Mouse (Mus musculus): Measurements from ENCODE around the gene Gnat1. TPM values are rescaled to one million over a fixed set of nuclear protein-coding genes. Genes with fewer than 3 reads are reported as not detected.

The Gnat1 gene
- polyA plus RNA-seq, 1 experiment from 2014 or later: 2.2 TPM

DNA sequence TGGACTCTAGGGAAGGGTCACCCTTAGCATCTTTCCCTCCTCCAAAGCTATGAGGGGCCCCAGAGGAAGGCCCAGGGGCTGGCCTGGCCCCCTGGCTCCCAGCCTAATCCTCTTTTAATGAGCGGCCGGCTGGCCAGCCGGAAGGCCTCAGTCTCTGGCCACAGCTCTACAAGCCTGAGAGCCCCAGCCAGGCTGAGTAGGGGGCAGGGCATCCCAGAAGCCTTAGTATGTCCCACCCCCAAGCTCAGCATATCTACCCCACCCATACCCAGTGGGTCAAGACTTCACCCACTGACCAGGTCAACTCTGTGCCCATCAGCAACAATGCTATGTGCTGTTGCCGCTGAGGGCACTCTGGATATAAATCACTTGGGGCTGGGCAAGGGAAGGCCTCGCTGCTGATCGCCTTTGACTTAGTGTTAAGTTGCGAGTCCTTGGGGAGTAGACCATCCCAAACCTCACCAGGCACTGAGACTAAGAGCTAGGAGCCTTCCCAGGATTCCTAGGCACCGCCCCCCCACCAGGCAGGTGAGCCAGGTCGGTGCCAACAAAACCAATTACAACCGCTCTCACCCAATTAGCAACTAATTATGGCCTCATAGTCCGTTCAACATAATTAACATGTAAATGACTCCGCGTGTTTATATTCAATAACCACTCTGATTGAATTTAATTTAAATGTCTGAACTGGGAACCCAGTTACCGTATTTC lies 18.5 kb upstream of the Gnat1 start:
- WGBS: 12% methylated on average over 14 of the region's 14 CpGs
- Histone ChIP-seq H3K9me3 (no peaks in the 10 kb centered on the region), H3K4me2 (peak overlapping the region; percentile 23; the same call in 1 of the 2 replicates), H3K27ac (peak overlapping the region; percentile 48; the same call in 1 of the 2 replicates), H3K36me3 (replicated peaks) (no peaks in the 10 kb centered on the region), H3K9ac (0 out of 2 replicates have a peak overlapping the region, but pooled peaks have one; percentile 13), H3K27me3 (replicated peaks) (no peaks in the 10 kb centered on the region), H3K4me3 (no peak overlapping the region), H3K4me1 (peaks cover 87% of the 10 kb centered on the region)
- no peak; the same call in 1 of the 2 replicates for ATAC-seq (replicated peaks)

- Histone ChIP-seq H3K27ac (0 out of 2 replicates have a peak overlapping the region, but pooled peaks have one; percentile 8), H3K4me2 (no peak overlapping the region), H3K9ac (no peak overlapping the region), H3K9me3 (no peaks in the 10 kb centered on the region), H3K4me3 (no peak overlapping the region), H3K27me3 (replicated peaks) (no peaks in the 10 kb centered on the region), H3K36me3 (replicated peaks) (no peaks in the 10 kb centered on the region), H3K4me1 (peaks cover 79% of the 10 kb centered on the region)
- WGBS: 29% methylated on average over 9 of the region's 9 CpGs
- ATAC-seq (replicated peaks): no peak
These were observed 17.5 kb upstream of the Gnat1 start for GRCm38 (mm10) chr9:107696845-107697610.

DNA sequence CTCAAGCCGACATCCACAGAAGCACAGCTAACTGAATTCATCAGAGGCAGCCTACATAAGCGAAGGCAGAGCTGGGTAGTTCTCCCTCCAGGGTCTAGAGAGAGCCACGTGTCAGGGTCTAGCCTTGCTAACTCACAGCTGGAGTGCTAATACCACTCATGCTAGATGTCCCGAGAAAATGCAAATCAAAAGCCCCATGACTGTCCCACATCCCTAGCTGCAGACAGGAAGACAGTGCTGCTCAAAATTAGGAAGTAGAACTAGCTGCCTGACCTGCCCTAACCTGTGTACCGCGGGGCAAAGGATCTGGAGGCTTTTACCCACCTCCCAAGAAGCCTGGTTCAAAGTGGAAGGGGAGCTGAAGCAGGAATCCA lies 16.6 kb upstream of the Gnat1 start:
- Histone ChIP-seq H3K27ac (no peak overlapping the region), H3K9ac (no peak overlapping the region), H3K36me3 (replicated peaks) (peaks cover 4% of the 10 kb centered on the region; the same call in 1 of the 2 replicates), H3K9me3 (no peaks in the 10 kb centered on the region), H3K4me1 (peaks cover 70% of the 10 kb centered on the region), H3K4me2 (no peak overlapping the region), H3K4me3 (no peak overlapping the region), H3K27me3 (replicated peaks) (no peaks in the 10 kb centered on the region)
- 34% methylated on average over 6 of the region's 6 CpGs for whole genome bisulfite sequencing
- ATAC-seq (replicated peaks): no peak

GRCm38 (mm10) chr9:107695441-107696105 lies 16.1 kb upstream of the Gnat1 start:
- no peaks in the 10 kb centered on the region for H3K9me3 ChIP-seq
- 83% methylated on average over 12 of the region's 12 CpGs for WGBS

DNA sequence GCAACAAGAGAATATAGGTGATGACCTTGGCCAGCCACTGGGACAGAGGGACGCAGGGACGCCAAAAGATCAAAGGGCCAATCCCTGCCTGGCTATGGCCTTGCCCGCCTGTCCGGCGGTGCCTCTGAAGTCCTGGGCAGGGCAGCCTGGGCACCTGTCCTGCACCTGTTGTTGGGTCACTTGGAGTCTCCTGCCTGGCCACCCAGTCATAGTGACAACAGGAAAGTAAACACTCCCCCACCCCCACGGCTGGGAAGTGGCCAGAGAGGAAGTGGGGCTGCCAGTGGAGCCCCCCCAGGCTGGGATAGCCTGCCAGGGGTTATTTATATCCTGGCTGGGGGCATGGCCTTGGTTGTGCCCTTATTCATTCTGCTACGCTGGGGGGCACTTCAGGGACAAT lies 15.1 kb upstream of the Gnat1 start:
- H3K4me3 ChIP-seq: no peak overlapping the region
- H3K9ac ChIP-seq: no peak overlapping the region
- peaks cover 56% of the 10 kb centered on the region for H3K4me1 ChIP-seq
- no peaks in the 10 kb centered on the region for H3K9me3 ChIP-seq
- H3K4me2 ChIP-seq: no peak overlapping the region
- peaks cover 11% of the 10 kb centered on the region; the same call in 1 of the 2 replicates for H3K36me3 ChIP-seq (replicated peaks)
- no peak overlapping the region for H3K27ac ChIP-seq
- ATAC-seq (replicated peaks): no peak
- 68% methylated on average over 7 of the region's 7 CpGs for WGBS
- H3K27me3 ChIP-seq (replicated peaks): no peaks in the 10 kb centered on the region

More at GRCm38 (mm10) chr9:107695441-107696105, 16.1 kb upstream of the Gnat1 start:
- Histone ChIP-seq H3K4me1 (peaks cover 65% of the 10 kb centered on the region), H3K9ac (no peak overlapping the region), H3K27ac (no peak overlapping the region), H3K4me2 (no peak overlapping the region), H3K36me3 (replicated peaks) (peaks cover 4% of the 10 kb centered on the region; the same call in 1 of the 2 replicates), H3K4me3 (no peak overlapping the region), H3K27me3 (replicated peaks) (no peaks in the 10 kb centered on the region)
- ATAC-seq (replicated peaks): no peak

DNA sequence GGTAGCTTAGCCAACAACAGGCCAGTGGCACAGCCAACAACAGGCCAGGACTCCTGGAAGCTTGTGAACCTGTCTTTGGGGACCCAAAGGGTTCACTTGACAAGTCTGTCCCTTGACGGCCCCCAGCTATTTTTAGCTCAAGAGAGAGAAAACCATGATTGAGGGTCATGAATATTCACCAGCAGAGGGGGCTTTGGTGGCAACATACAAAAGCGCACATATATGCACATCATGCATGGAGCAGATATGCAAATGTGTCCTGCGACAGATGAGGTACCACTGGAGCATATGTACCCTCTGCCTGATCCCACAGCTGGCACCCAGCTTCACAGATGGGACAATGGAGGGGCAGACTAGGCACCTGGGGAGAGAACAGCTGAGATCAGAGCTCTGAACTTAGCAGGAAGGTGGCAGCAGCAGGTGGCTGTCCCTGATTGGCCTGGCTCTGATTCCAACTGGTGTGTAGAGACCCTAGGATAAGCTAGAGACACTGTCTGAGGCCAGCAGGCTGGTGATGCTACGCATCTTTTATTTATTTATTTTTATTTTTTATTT lies 14.0 kb upstream of the Gnat1 start:
- no peaks in the 10 kb centered on the region for H3K27me3 ChIP-seq (replicated peaks)
- no peak for ATAC-seq (replicated peaks)
- H3K9ac ChIP-seq: no peak overlapping the region

GRCm38 (mm10) chr9:107692785-107693184 lies 13.3 kb upstream of the Gnat1 start:
- no peaks in the 10 kb centered on the region for H3K9me3 ChIP-seq
- no peak overlapping the region for H3K27ac ChIP-seq
- peaks cover 37% of the 10 kb centered on the region for H3K4me1 ChIP-seq
- H3K27me3 ChIP-seq (replicated peaks): no peaks in the 10 kb centered on the region
- no peak for ATAC-seq (replicated peaks)
- no peak overlapping the region for H3K4me3 ChIP-seq
- no peak overlapping the region for H3K4me2 ChIP-seq
- no peak overlapping the region for H3K9ac ChIP-seq
- H3K36me3 ChIP-seq (replicated peaks): peaks cover 19% of the 10 kb centered on the region; the same call in 1 of the 2 replicates
- WGBS: 71% methylated on average over 5 of the region's 5 CpGs

More for the DNA sequence above, 14.0 kb upstream of the Gnat1 start:
- H3K4me1 ChIP-seq: peaks cover 45% of the 10 kb centered on the region
- H3K4me2 ChIP-seq: no peak overlapping the region
- no peak overlapping the region for H3K27ac ChIP-seq
- 48% methylated on average over 4 of the region's 4 CpGs for WGBS
- peaks cover 15% of the 10 kb centered on the region; the same call in 1 of the 2 replicates for H3K36me3 ChIP-seq (replicated peaks)
- no peak overlapping the region for H3K4me3 ChIP-seq
- H3K9me3 ChIP-seq: no peaks in the 10 kb centered on the region

DNA sequence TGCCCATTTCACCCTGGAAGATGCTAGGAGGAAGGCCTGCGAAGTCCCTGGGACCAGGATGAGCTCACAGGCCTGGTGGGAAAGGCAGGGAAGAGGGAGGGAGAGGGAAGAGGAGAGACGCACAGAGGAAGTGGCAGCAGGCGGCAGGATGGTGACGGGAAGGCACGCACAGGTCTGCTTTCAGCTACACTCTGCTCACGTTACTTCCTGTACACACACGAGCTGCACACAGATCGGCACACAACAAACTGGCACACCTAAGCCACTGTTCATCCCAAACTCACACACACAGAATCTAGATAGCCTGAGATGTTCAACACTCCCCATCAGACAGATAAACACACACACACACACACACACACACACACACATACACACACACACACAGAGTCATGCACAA lies 10.9 kb upstream of the Gnat1 start:
- Histone ChIP-seq H3K4me2 (no peak overlapping the region), H3K27ac (no peak overlapping the region), H3K27me3 (replicated peaks) (no peaks in the 10 kb centered on the region), H3K9me3 (no peaks in the 10 kb centered on the region), H3K4me3 (no peak overlapping the region), H3K4me1 (peaks cover 13% of the 10 kb centered on the region), H3K9ac (no peak overlapping the region), H3K36me3 (replicated peaks) (peaks cover 23% of the 10 kb centered on the region; the same call in 1 of the 2 replicates)
- WGBS: 90% methylated on average over 8 of the region's 8 CpGs
- no peak for ATAC-seq (replicated peaks)

DNA sequence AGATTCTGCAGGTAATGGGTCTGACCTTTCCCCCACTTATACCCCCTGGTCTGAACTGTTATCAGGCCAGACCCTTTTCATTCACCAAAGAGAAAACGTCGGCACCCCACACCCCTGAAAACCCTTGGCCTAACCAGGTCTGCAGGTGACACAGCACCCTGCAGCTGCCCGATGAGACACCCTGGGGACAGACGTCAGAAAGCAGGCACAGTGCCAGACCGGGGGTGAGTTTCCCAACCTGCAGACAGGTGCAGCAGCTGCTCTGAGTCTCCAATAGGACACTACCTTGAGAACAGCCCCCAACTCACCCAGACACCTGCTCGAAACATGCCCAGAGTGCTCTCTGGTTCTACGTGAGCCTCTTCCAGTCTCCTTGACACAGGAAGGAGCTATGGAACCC lies 9.4 kb upstream of the Gnat1 start:
- WGBS: 81% methylated on average over 7 of the region's 7 CpGs
- no peak overlapping the region for H3K9ac ChIP-seq
- H3K27ac ChIP-seq: no peak overlapping the region
- H3K4me1 ChIP-seq: peaks cover 10% of the 10 kb centered on the region
- H3K27me3 ChIP-seq (replicated peaks): no peaks in the 10 kb centered on the region
- H3K4me2 ChIP-seq: no peak overlapping the region
- no peaks in the 10 kb centered on the region for H3K9me3 ChIP-seq
- no peak for ATAC-seq (replicated peaks)
- peaks cover 35% of the 10 kb centered on the region; the same call in 1 of the 2 replicates for H3K36me3 ChIP-seq (replicated peaks)
- H3K4me3 ChIP-seq: no peak overlapping the region

DNA sequence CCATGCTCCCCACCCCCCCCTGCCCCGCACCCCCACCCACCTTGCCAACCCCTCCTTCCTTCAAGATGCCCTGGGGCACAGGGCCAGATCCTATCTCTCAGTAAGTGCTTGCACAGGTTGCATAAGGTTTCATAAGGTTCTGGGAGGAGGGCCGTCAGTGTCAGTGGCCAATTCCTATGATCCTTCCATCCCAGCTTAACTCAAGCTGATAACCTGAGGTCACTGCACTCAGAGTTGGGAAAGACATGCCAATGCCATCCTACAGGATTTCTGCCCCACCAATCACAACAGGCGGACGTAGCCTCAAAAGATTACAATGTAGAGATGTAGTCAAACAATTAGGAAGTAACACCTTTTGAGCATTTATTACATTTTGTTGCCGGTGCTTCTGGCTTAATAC lies 8.9 kb upstream of the Gnat1 start:
- Histone ChIP-seq H3K4me2 (no peak overlapping the region), H3K9me3 (no peaks in the 10 kb centered on the region), H3K9ac (no peak overlapping the region), H3K4me1 (peaks cover 5% of the 10 kb centered on the region), H3K36me3 (replicated peaks) (peaks cover 39% of the 10 kb centered on the region), H3K27ac (no peak overlapping the region), H3K27me3 (replicated peaks) (no peaks in the 10 kb centered on the region), H3K4me3 (no peak overlapping the region)
- 85% methylated on average over 5 of the region's 5 CpGs for WGBS
- ATAC-seq (replicated peaks): no peak

DNA sequence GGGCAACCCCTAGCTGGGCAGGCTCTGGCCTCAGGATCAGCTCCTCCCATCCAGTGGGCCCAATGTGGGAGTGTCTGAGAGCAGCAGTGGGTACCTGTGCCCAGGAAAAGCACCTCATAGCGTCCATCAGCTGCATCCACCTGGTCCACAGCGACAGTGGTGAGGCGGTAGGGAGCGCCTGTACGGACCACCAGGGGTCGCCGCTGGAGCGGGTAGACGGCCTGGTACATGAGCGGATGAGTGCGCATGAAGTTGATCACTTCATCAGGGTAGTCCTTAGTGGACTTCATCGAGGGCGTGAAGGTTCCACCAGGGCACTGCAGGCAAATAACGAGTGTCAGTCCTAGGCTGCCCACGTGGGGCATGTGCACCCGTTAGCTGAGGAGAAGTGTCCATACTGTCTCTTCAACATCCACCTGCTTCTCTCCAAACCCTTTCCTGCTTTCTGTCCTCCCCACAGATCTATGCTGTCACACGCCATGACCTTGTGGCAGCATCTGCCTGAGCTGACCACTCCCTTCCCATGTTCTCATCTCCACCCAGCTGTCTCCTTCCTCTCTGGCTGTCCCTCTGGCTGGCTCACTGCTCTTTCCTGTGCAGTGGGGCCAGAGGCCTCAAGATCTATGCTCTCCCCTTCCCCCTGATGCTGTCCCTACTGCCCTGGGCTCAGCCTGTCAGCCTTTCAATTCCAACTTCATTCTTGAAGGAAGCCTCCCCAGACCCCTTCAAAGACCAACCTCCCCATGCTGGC lies 5.9 kb upstream of the Gnat1 start:
- peak; percentile 70 for ATAC-seq (replicated peaks)
- H3K27ac ChIP-seq: 0 out of 2 replicates have a peak overlapping the region, but pooled peaks have one; percentile 20
- no peak overlapping the region for H3K4me2 ChIP-seq
- no peak overlapping the region for H3K9ac ChIP-seq
- H3K27me3 ChIP-seq (replicated peaks): no peaks in the 10 kb centered on the region
- H3K9me3 ChIP-seq: no peaks in the 10 kb centered on the region
- no peak overlapping the region for H3K4me3 ChIP-seq
- H3K4me1 ChIP-seq: no peaks in the 10 kb centered on the region
- peaks cover 43% of the 10 kb centered on the region for H3K36me3 ChIP-seq (replicated peaks)
- WGBS: 30% methylated on average over 17 of the region's 17 CpGs
